Mouse (Mus musculus): ENCODE data around the gene Cnnm3. TPM values are rescaled to one million over a fixed set of nuclear protein-coding genes. Genes with fewer than 3 reads are reported as not detected.

The Cnnm3 gene
- polyA plus RNA-seq, 1 experiment, result 13.0 TPM

GRCm38 (mm10) chr1:36566425-36566824 lies 54.8 kb downstream of the Cnnm3 start:
- Histone ChIP-seq H3K4me3 (ENCODE audit: low read depth, low read length) (no peak overlapping the region), H3K36me3 (ENCODE audit: control insufficient read depth, insufficient read depth, low read length) (no peaks in the 10 kb centered on the region), H3K27ac (ENCODE audit: insufficient read depth, low read depth, low read length) (no peak overlapping the region), H3K27me3 (ENCODE audit: control insufficient read depth, insufficient read depth, low read length) (no peaks in the 10 kb centered on the region), H3K4me1 (ENCODE audit: control insufficient read depth, insufficient read depth, insufficient read length, low read length) (peaks cover 23% of the 10 kb centered on the region)
- TF ChIP-seq CTCF (IDR thresholded peaks at IDR 0.05; ENCODE audit: extremely low read depth, insufficient read length, insufficient replicate concordance, low read depth, low read length) (no peak), POLR2A (IDR thresholded peaks at IDR 0.05; ENCODE audit: low read depth, low read length) (no peak)
- WGBS, result 67% methylated on average over 2 of the region's 2 CpGs

DNA sequence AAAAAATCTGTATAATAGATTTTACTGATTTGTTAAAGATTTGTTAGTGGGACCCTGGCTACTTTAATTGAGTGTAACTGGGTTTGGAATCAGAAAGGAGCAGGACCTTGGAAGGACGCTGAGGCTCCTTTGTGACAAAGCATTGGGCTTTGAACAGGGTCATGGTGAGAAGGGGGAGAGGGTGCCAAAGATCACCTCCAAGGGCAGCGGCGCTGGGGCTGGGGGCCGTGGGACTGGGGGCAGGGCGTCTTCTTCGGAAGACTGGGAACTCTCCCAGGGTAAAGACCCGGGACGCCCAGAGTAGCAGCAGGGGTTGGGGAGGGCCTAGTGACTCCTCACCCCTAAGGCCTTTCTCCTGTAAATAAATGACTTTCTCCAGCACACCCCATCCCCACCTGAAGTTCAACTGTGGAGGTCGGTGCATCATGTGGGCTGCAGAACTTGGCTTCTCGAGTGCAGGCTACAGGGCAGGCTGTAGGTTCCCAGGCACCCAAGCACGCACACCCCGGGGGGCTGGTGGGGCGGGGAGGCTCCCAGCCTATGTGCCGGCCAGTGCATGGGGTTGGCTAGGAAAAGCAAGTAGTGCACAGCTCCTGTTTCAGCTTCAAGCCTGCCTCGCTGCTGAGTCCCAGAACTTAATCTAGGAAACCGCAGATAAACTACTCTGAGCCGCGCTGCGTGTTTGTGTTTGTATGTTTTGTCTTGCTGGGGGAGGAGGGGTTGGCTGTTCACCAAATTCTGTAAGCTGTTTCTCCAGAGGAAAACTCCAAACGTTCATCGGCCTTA lies 56.3 kb downstream of the Cnnm3 start:
- no peak overlapping the region for H3K4me3 ChIP-seq (ENCODE audit: low read depth, low read length)

DNA sequence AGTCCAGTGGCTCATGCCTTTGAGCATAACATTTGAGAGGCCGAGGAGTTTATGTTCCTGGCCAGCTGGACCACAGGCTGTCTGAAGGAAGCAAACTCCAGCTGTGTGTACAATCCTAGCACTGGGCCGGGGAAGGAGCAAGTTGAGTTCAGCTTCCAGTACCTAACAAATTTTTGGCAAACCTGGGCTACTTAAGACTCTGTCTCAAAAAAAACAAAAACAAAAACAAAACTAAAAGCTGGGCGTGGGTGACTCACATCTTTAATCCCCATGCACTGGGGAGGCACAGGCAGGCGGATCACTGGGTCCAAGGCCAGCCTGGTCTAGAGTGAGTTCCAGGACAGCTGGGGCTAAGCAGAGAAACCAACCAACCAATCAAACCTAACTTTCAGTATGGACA lies 57.1 kb downstream of the Cnnm3 start:
- 61% methylated on average over 4 of the region's 4 CpGs for WGBS
- Histone ChIP-seq H3K27ac (ENCODE audit: insufficient read depth, low read depth, low read length) (peak overlapping the region; percentile 71), H3K4me3 (ENCODE audit: low read depth, low read length) (no peak overlapping the region), H3K27me3 (ENCODE audit: control insufficient read depth, insufficient read depth, low read length) (no peaks in the 10 kb centered on the region), H3K36me3 (ENCODE audit: control insufficient read depth, insufficient read depth, low read length) (no peaks in the 10 kb centered on the region), H3K4me1 (ENCODE audit: control insufficient read depth, insufficient read depth, insufficient read length, low read length) (peaks cover 26% of the 10 kb centered on the region)
- TF ChIP-seq CTCF (IDR thresholded peaks at IDR 0.05; ENCODE audit: extremely low read depth, insufficient read length, insufficient replicate concordance, low read depth, low read length), result no peak

More for the DNA sequence above, 56.3 kb downstream of the Cnnm3 start:
- no peak for TF ChIP-seq CTCF (IDR thresholded peaks at IDR 0.05; ENCODE audit: extremely low read depth, insufficient read length, insufficient replicate concordance, low read depth, low read length)
- no peak for TF ChIP-seq POLR2A (IDR thresholded peaks at IDR 0.05; ENCODE audit: low read depth, low read length)
- H3K4me1 ChIP-seq (ENCODE audit: control insufficient read depth, insufficient read depth, insufficient read length, low read length), result peaks cover 28% of the 10 kb centered on the region
- H3K27ac ChIP-seq (ENCODE audit: insufficient read depth, low read depth, low read length), result peak overlapping the region; percentile 50; the same call in 1 of the 2 replicates
- H3K27me3 ChIP-seq (ENCODE audit: control insufficient read depth, insufficient read depth, low read length), result no peaks in the 10 kb centered on the region
- 74% methylated on average over 21 of the region's 21 CpGs for WGBS
- no peaks in the 10 kb centered on the region for H3K36me3 ChIP-seq (ENCODE audit: control insufficient read depth, insufficient read depth, low read length)

DNA sequence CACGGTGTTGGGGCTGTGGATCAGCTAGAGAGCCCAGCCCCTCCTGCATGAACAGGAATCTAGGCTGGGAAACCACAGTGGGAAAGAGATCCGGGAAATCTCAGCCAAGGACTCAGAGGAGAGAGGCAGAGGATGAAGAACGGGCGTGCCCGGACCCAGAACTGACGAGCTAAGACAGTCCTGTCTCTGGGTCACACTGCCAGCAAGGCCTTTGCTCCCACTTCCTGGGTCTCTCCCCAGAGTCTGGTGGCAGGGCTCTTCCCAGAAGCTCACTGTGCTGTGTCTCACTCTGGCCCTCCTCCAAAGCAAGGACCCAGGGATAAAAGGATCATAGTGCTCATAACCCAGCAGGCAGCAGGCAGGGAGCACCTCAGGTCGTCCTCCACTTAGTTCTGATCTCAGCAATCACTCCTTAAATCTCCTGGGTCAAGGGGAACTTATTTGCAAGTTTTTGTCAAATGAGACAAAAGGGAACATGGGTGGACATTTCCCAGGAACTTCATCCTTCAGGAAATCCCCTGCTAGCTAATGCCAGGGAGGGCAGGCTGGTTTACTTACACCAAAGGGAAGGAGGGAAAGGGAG lies 58.1 kb downstream of the Cnnm3 start:
- H3K4me1 ChIP-seq (ENCODE audit: control insufficient read depth, insufficient read depth, insufficient read length, low read length), result peaks cover 26% of the 10 kb centered on the region
- H3K27ac ChIP-seq (ENCODE audit: insufficient read depth, low read depth, low read length), result peak overlapping the region; percentile 71
- 28% methylated on average over 7 of the region's 7 CpGs for WGBS
- no peak for TF ChIP-seq CTCF (IDR thresholded peaks at IDR 0.05; ENCODE audit: extremely low read depth, insufficient read length, insufficient replicate concordance, low read depth, low read length)
- no peak for TF ChIP-seq POLR2A (IDR thresholded peaks at IDR 0.05; ENCODE audit: low read depth, low read length)
- H3K27me3 ChIP-seq (ENCODE audit: control insufficient read depth, insufficient read depth, low read length), result no peaks in the 10 kb centered on the region
- H3K36me3 ChIP-seq (ENCODE audit: control insufficient read depth, insufficient read depth, low read length), result no peaks in the 10 kb centered on the region
- no peak overlapping the region for H3K4me3 ChIP-seq (ENCODE audit: low read depth, low read length)

DNA sequence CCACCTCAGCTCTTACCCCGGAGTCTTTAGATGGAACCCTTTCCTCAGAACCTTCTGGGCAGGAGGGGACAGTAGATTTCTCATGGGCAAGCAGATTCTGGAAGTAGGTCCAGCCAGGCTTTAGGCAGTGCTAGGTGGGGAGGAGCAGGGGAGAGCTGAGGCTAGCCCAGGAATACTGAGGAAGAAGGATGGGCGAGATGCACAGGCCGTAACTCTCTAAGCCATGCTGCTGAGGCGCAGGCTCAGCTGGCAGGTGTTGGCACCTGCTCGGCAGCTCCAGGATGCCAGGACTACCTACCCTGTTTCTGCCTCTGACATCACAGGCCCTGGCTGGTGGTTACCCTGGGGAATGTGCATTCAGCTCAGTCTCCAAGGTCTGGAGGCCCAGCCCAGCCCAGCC lies 58.7 kb downstream of the Cnnm3 start:
- Histone ChIP-seq H3K4me3 (ENCODE audit: low read depth, low read length) (no peak overlapping the region), H3K27me3 (ENCODE audit: control insufficient read depth, insufficient read depth, low read length) (no peaks in the 10 kb centered on the region), H3K27ac (ENCODE audit: insufficient read depth, low read depth, low read length) (peak overlapping the region; percentile 71; the same call in 1 of the 2 replicates), H3K36me3 (ENCODE audit: control insufficient read depth, insufficient read depth, low read length) (no peaks in the 10 kb centered on the region), H3K4me1 (ENCODE audit: control insufficient read depth, insufficient read depth, insufficient read length, low read length) (peaks cover 26% of the 10 kb centered on the region)
- WGBS, result 76% methylated on average over 5 of the region's 5 CpGs
- TF ChIP-seq POLR2A (IDR thresholded peaks at IDR 0.05; ENCODE audit: low read depth, low read length), result no peak
- no peak for TF ChIP-seq CTCF (IDR thresholded peaks at IDR 0.05; ENCODE audit: extremely low read depth, insufficient read length, insufficient replicate concordance, low read depth, low read length)

GRCm38 (mm10) chr1:36571627-36572026 lies 60.0 kb downstream of the Cnnm3 start:
- no peak for TF ChIP-seq POLR2A (IDR thresholded peaks at IDR 0.05; ENCODE audit: low read depth, low read length)
- no peak for TF ChIP-seq CTCF (IDR thresholded peaks at IDR 0.05; ENCODE audit: extremely low read depth, insufficient read length, insufficient replicate concordance, low read depth, low read length)

DNA sequence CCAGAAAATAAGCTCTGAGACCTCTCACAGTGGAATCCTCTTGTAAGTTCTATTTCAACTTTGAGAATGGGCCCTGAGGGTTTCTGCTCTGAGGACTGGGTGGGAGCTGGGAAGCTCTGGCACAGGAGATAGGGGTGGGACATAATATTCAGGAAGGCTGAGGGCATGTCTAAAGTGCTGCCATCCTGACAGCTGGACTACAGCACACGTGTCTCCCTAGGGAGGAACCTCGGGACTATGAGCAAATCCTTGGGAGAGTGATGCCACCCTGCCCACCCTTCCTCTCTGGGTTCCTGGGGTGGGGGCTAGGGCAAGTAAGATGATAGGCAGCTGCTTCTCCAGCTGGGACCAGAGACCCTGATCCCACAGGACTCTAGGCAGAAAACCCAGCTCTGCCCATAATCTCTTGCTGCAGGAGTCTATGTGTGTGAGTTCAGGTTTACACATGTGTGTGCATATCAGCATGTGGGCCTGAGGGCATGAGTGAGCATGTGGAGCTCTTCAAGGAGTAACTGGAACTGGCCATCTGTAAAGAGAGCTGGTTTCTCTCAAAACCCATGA lies 60.6 kb downstream of the Cnnm3 start:
- WGBS, result 84% methylated on average over 2 of the region's 2 CpGs
- Histone ChIP-seq H3K36me3 (ENCODE audit: control insufficient read depth, insufficient read depth, low read length) (no peaks in the 10 kb centered on the region), H3K27me3 (ENCODE audit: control insufficient read depth, insufficient read depth, low read length) (no peaks in the 10 kb centered on the region), H3K4me1 (ENCODE audit: control insufficient read depth, insufficient read depth, insufficient read length, low read length) (peaks cover 32% of the 10 kb centered on the region), H3K27ac (ENCODE audit: insufficient read depth, low read depth, low read length) (no peak overlapping the region; the same call in 1 of the 2 replicates), H3K4me3 (ENCODE audit: low read depth, low read length) (no peak overlapping the region)
- TF ChIP-seq CTCF (IDR thresholded peaks at IDR 0.05; ENCODE audit: extremely low read depth, insufficient read length, insufficient replicate concordance, low read depth, low read length) (no peak), POLR2A (IDR thresholded peaks at IDR 0.05; ENCODE audit: low read depth, low read length) (no peak)

More at GRCm38 (mm10) chr1:36571627-36572026, 60.0 kb downstream of the Cnnm3 start:
- 62% methylated on average over 6 of the region's 6 CpGs for WGBS
- no peak overlapping the region; the same call in 1 of the 2 replicates for H3K27ac ChIP-seq (ENCODE audit: insufficient read depth, low read depth, low read length)
- H3K36me3 ChIP-seq (ENCODE audit: control insufficient read depth, insufficient read depth, low read length), result no peaks in the 10 kb centered on the region
- no peak overlapping the region for H3K4me3 ChIP-seq (ENCODE audit: low read depth, low read length)
- H3K27me3 ChIP-seq (ENCODE audit: control insufficient read depth, insufficient read depth, low read length), result no peaks in the 10 kb centered on the region
- H3K4me1 ChIP-seq (ENCODE audit: control insufficient read depth, insufficient read depth, insufficient read length, low read length), result peaks cover 26% of the 10 kb centered on the region

All from small intestine, adult 2 months (tissue).